Mouse (Mus musculus): ENCODE results near the gene Cdca7l.
A peak's percentile ranks its signal among the peaks of the same experiment; 100 is the strongest.

- TF ChIP-seq CTCF (IDR thresholded peaks at IDR 0.05; ENCODE audit: borderline replicate concordance, insufficient read depth, low read length), result peak; percentile 52; the same call in 1 of the 2 replicates
- TF ChIP-seq POLR2A (IDR thresholded peaks at IDR 0.05; ENCODE audit: low read depth, low read length), result no peak
These were observed 31.5 kb upstream of the Cdca7l start for GRCm38 (mm10) chr12:117772638-117773037.
